Mouse (Mus musculus): ENCODE measurements around the gene 4930442H23Rik.

The 4930442H23Rik gene

GRCm38 (mm10) chr10:81143157-81143633 lies 40.5 kb downstream of the 4930442H23Rik start:
- peak; percentile 28 for DNase-seq

- no peak for DNase-seq
These were observed 41.1 kb downstream of the 4930442H23Rik start for GRCm38 (mm10) chr10:81142551-81142981.

GRCm38 (mm10) chr10:81141455-81142210 lies 42.0 kb downstream of the 4930442H23Rik start:
- DNase-seq = no peak

GRCm38 (mm10) chr10:81140717-81141454 lies 42.8 kb downstream of the 4930442H23Rik start:
- peak; percentile 48 for DNase-seq

- no peak for DNase-seq
These were observed 43.6 kb downstream of the 4930442H23Rik start for GRCm38 (mm10) chr10:81140005-81140404.

- no peak for DNase-seq
These were observed 44.2 kb downstream of the 4930442H23Rik start for GRCm38 (mm10) chr10:81139529-81139846.

GRCm38 (mm10) chr10:81138821-81139528 lies 44.7 kb downstream of the 4930442H23Rik start:
- no peak for DNase-seq

- no peak for DNase-seq
These were observed 45.4 kb downstream of the 4930442H23Rik start for GRCm38 (mm10) chr10:81138131-81138782.

- DNase-seq = peak; percentile 99
These were observed 46.2 kb downstream of the 4930442H23Rik start for GRCm38 (mm10) chr10:81137252-81138130.

GRCm38 (mm10) chr10:81136706-81137231 lies 46.9 kb downstream of the 4930442H23Rik start:
- peak; percentile 90 for DNase-seq

- peak; percentile 74 for DNase-seq
These were observed 47.6 kb downstream of the 4930442H23Rik start for GRCm38 (mm10) chr10:81135831-81136705.

GRCm38 (mm10) chr10:81134966-81135681 lies 48.5 kb downstream of the 4930442H23Rik start, which contains the start of gene Zbtb7a:
Zbtb7a (plus strand) TSS chr10:81135220.
- DNase-seq = peak; percentile 56

GRCm38 (mm10) chr10:81134181-81134587 lies 49.5 kb downstream of the 4930442H23Rik start:
- DNase-seq = peak; percentile 49
